Mouse (Mus musculus) stomach, postnatal 0 days (tissue): ENCODE measurements around the gene Ccdc97. TPM values are rescaled to one million over a fixed set of nuclear protein-coding genes. Genes with fewer than 3 reads are reported as not detected.

Experiments used
- ATAC-seq: fragments of 200-750 bp; cut with Nextera tagmentation; 2 replicates; pipeline ENCODE4 v1.8.0; 2017; ENCODE audit not compliant: low FRiP score, low TSS enrichment
- DNase-seq: peaks from one replicate; pipeline ENCODE4 v3.0.0-alpha.2; 2016; ENCODE audit warnings: low spot score
- H3K27ac ChIP-seq: fragments of 300-500 bp; sonication (generic); replicated peaks from 2 replicates; pipeline ENCODE4 v1.5.1; 2014; ENCODE audit warnings: mild to moderate bottlenecking, control low read depth
- H3K27me3 ChIP-seq: fragments of 300-500 bp; sonication (generic); 2 replicates; pipeline ENCODE4 v1.6.1; 2014; ENCODE audit warnings: low read length; ENCODE audit not compliant: control insufficient read depth, insufficient read depth
- H3K36me3 ChIP-seq: fragments of 300-500 bp; sonication (generic); 2 replicates; pipeline ENCODE4 v1.6.1; 2014; ENCODE audit warnings: low read length, mixed read lengths; ENCODE audit not compliant: control insufficient read depth, insufficient read depth
- H3K4me1 ChIP-seq: fragments of 300-500 bp; sonication (generic); replicated peaks from 2 replicates; pipeline ENCODE4 v1.6.1; 2014; ENCODE audit warnings: antibody characterized with exemption; ENCODE audit not compliant: control insufficient read depth, insufficient read depth
- H3K4me2 ChIP-seq: fragments of 300-500 bp; sonication (generic); replicated peaks from 2 replicates; pipeline ENCODE4 v1.6.1; 2014; ENCODE audit warnings: low read depth, mild to moderate bottlenecking, control low read depth, moderate library complexity
- H3K4me3 ChIP-seq: fragments of 300-500 bp; sonication (generic); 2 replicates; pipeline ENCODE4 v1.5.1; 2014; ENCODE audit warnings: low read depth, low read length, control low read depth
- H3K9ac ChIP-seq: fragments of 300-500 bp; sonication (generic); 2 replicates; pipeline ENCODE4 v1.6.1; 2014; ENCODE audit warnings: mild to moderate bottlenecking, low read length, control low read depth, mixed read lengths
- H3K9me3 ChIP-seq: fragments of 300-500 bp; sonication (generic); 2 replicates; pipeline ENCODE4 v1.6.1; 2016; ENCODE audit warnings: low read length; ENCODE audit not compliant: control insufficient read depth
- CTCF ChIP-seq: IDR thresholded peaks from 2 replicates; pipeline ENCODE4 v1.5.1; 2016; ENCODE audit warnings: antibody characterized with exemption, low read depth, mild to moderate bottlenecking, moderate library complexity
- EP300 ChIP-seq: optimal IDR thresholded peaks from 2 replicates; pipeline ENCODE3; 2016; ENCODE audit warnings: antibody characterized with exemption
- WGBS: fragments of 180-500 bp; shearing (Covaris S2); extraction: QIAGEN DNeasy Blood & Tissue Kit; methylation state at CpG from one replicate; pipeline ENCODE4 v1.1.7; 2014; 5-methylcytosine and 5-hydroxymethylcytosine counted together
- polyA plus RNA-seq: library from polyadenylated mRNA; unstranded; fragments of >200 nt; fragmentation: Nextera tagmentation; extraction: Ambion mirVana; gene quantifications from 2 replicates; pipeline ENCODE4 v1.2.1, GENCODE M21; 2015

Gene Ccdc97
- polyA plus RNA-seq, result 7.9 and 10.2 TPM in 2 replicates

- TF ChIP-seq CTCF, result no peak
- TF ChIP-seq EP300, result no peak
- no peaks in the 10 kb centered on the region for H3K9me3 ChIP-seq
- whole genome bisulfite sequencing, result 3% methylated on average over 32 of the region's 32 CpGs
- DNase-seq, result peak; percentile 91
- H3K4me3 ChIP-seq, result peak within 1 kb of the TSS; percentile 72
- peak; percentile 84 for ATAC-seq
- peak within 1 kb of the TSS; percentile 74 for H3K4me2 ChIP-seq
- no peaks in the 10 kb centered on the region for H3K27me3 ChIP-seq
- H3K27ac ChIP-seq, result peak within 1 kb of the TSS; percentile 93
- H3K9ac ChIP-seq, result peak within 1 kb of the TSS; percentile 86
- peaks cover 7% of the 10 kb centered on the region; the same call in 1 of the 2 replicates for H3K4me1 ChIP-seq
- H3K36me3 ChIP-seq, result peaks cover 29% of the 10 kb centered on the region
These were observed at the start of gene Ccdc97 for GRCm38 (mm10) chr7:25718788-25719417. Gene Ccdc97, minus strand, starts transcription at chr7:25719088.

GRCm38 (mm10) chr7:25768229-25768628 is 49.3 kb upstream of the Ccdc97 start:
- no peak overlapping the region for H3K27ac ChIP-seq
- ATAC-seq, result no peak
- WGBS, result 88% methylated on average over 5 of the region's 5 CpGs
- no peaks in the 10 kb centered on the region for H3K27me3 ChIP-seq
- peaks cover 8% of the 10 kb centered on the region; the same call in 1 of the 2 replicates for H3K36me3 ChIP-seq
- H3K9ac ChIP-seq, result no peak overlapping the region
- no peak overlapping the region for H3K4me3 ChIP-seq
- no peaks in the 10 kb centered on the region for H3K4me1 ChIP-seq
- TF ChIP-seq CTCF (no peak), EP300 (no peak)
- no peak for DNase-seq
- H3K4me2 ChIP-seq, result no peak overlapping the region
- H3K9me3 ChIP-seq, result no peaks in the 10 kb centered on the region

- 83% methylated on average over 6 of the region's 6 CpGs for WGBS
- DNase-seq (no peak), ATAC-seq (no peak)
- Histone ChIP-seq H3K4me2 (no peak overlapping the region), H3K9ac (no peak overlapping the region), H3K27me3 (no peaks in the 10 kb centered on the region), H3K9me3 (no peaks in the 10 kb centered on the region), H3K4me1 (no peaks in the 10 kb centered on the region), H3K4me3 (no peak overlapping the region), H3K36me3 (peaks cover 10% of the 10 kb centered on the region; the same call in 1 of the 2 replicates), H3K27ac (no peak overlapping the region)
- TF ChIP-seq CTCF (no peak), EP300 (no peak)
These were observed 47.2 kb upstream of the Ccdc97 start for GRCm38 (mm10) chr7:25766108-25766507.

DNA sequence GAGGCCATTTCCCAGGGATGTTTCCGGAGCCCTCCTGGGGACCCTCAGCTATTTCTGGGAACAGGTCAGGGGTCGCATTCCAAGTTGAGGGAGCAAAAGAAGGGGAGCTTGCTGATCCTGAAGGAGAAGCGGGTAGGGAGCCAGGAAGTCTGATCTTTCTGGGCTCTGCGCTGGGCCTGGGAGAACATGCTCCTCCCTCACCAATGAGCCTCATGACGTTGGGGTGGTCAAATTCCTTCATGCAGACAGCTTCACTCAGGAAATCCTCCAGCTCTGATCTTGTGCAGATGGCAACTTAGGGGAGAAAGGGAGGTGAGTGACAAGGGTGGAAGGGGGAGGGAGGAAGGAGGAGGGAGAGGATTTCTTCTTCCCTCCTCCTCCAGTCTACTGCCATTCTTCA is 45.3 kb upstream of the Ccdc97 start:
- TF ChIP-seq CTCF (no peak), EP300 (no peak)
- H3K9ac ChIP-seq, result no peak overlapping the region
- WGBS, result 58% methylated on average over 5 of the region's 5 CpGs
- no peak overlapping the region for H3K27ac ChIP-seq
- no peaks in the 10 kb centered on the region for H3K27me3 ChIP-seq
- peaks cover 10% of the 10 kb centered on the region; the same call in 1 of the 2 replicates for H3K36me3 ChIP-seq
- no peak overlapping the region for H3K4me3 ChIP-seq
- ATAC-seq (no peak), DNase-seq (no peak)
- no peaks in the 10 kb centered on the region for H3K4me1 ChIP-seq
- H3K9me3 ChIP-seq, result no peaks in the 10 kb centered on the region
- no peak overlapping the region for H3K4me2 ChIP-seq

DNA sequence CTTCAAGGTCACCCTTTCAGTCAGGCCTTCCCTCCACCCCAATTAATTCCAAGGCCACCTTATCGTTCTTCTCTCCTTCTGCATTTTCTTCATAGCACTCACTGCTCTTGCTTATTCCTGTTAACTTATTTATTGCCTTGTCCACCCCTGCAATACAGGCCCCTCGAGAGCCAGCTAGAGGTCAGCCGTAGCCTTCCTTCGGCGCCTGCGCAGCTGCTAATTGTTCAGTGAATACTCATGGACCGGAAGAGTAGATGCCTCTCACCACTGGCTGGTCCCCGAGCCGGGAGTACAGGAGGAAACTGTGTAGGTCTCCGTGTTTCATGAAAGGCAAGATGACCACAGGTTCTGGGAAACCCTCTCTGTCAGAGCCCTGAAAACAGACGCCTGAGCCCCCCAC is 44.8 kb upstream of the Ccdc97 start:
- TF ChIP-seq EP300 (no peak), CTCF (no peak)
- no peaks in the 10 kb centered on the region for H3K9me3 ChIP-seq
- H3K4me2 ChIP-seq, result no peak overlapping the region
- 62% methylated on average over 11 of the region's 11 CpGs for WGBS
- H3K27me3 ChIP-seq, result no peaks in the 10 kb centered on the region
- H3K9ac ChIP-seq, result no peak overlapping the region
- no peak for DNase-seq
- H3K4me3 ChIP-seq, result no peak overlapping the region
- H3K27ac ChIP-seq, result no peak overlapping the region
- peaks cover 10% of the 10 kb centered on the region; the same call in 1 of the 2 replicates for H3K36me3 ChIP-seq
- no peaks in the 10 kb centered on the region for H3K4me1 ChIP-seq
- no peak; the same call in 1 of the 2 replicates for ATAC-seq

DNA sequence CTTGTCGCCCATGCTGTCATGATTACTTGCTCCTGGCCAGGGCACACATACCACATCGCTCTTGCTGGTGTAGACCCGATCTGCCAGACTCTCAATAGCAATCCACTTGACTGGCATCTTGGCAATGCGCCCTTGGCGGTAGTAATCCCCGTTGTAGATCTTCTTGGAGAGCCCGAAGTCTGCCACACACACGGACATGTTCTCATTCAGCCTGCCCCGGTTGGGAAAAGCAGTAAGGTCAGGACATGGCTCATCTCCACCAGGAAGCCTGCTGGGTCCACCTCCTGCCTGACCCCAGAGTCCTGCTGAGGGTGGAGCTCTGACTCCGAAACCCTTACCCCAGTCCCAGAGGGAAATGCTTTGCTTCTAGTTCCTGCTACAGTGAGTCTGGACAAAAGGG is 42.5 kb upstream of the Ccdc97 start:
- Histone ChIP-seq H3K4me1 (no peaks in the 10 kb centered on the region), H3K4me2 (no peak overlapping the region), H3K36me3 (peaks cover 6% of the 10 kb centered on the region; the same call in 1 of the 2 replicates), H3K27ac (no peak overlapping the region), H3K9ac (no peak overlapping the region), H3K9me3 (no peaks in the 10 kb centered on the region), H3K27me3 (no peaks in the 10 kb centered on the region), H3K4me3 (no peak overlapping the region)
- peak; percentile 27 for DNase-seq
- 61% methylated on average over 10 of the region's 10 CpGs for WGBS
- ATAC-seq, result peak; percentile 43; the same call in 1 of the 2 replicates
- TF ChIP-seq CTCF (no peak), EP300 (no peak)
